Mouse (Mus musculus): ENCODE data around the gene Ppm1l.

Gene Ppm1l

DNA sequence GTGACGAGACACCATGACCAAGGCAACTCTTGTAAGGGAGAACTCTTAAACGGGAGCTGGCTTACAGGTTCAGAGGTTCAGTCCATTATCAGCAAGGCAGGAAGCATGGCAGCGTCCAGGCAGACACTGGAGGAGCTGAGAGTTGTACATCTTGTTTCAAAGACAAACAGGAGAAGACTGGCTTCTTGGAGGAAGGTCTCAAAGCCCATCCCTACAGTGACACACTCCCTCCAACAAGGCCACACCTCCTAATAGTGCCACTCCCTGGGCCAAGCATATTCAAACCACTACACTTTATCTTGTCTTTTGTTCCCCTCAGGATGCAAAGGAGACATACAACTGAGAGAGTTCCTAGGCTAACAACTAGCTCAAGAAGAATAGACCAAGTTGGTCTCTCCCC is 279.5 kb downstream of the Ppm1l start:
- no peak for DNase-seq (ENCODE audit: low read depth, low spot score)

DNA sequence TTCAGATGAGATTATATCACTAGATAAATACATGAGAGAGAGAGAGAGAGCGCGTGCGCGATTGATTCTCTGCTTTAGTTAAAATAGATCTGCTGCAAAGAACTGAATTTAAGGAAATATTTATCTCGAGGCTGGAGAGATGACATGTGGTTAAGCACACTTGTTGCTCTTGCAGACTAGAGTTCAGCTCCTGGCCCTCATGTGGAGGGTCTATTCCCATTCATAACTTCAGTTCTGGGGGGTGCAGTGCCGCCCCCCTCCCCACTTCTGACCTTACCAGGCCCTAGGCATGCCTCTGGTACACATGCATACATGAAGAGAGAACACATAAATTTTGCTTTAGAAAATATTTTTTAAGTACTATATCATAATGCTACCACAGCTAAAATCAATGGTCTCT is 280.6 kb downstream of the Ppm1l start:
- DNase-seq (ENCODE audit: low read depth, low spot score), result no peak

DNA sequence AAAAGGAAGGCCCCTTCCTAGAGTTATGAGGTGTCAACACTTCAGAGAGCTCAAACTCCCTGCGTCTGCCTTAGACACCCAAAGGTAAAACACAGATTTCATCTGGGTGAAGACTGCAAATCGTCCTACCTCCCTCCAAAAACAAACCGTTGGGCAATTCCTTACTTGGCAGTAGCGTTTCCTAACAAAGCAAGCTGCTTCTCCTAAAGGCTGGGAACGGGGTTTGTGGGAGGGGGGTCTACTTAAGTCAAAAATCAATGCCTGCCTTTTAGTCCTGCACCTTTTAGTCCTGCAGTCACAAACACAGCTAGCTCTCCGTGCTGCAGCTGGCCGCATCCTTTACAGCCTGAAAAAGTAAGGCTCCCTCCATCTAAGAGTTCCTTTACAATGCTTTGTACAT is 281.2 kb downstream of the Ppm1l start:
- DNase-seq (ENCODE audit: low read depth, low spot score), result peak; percentile 28

DNA sequence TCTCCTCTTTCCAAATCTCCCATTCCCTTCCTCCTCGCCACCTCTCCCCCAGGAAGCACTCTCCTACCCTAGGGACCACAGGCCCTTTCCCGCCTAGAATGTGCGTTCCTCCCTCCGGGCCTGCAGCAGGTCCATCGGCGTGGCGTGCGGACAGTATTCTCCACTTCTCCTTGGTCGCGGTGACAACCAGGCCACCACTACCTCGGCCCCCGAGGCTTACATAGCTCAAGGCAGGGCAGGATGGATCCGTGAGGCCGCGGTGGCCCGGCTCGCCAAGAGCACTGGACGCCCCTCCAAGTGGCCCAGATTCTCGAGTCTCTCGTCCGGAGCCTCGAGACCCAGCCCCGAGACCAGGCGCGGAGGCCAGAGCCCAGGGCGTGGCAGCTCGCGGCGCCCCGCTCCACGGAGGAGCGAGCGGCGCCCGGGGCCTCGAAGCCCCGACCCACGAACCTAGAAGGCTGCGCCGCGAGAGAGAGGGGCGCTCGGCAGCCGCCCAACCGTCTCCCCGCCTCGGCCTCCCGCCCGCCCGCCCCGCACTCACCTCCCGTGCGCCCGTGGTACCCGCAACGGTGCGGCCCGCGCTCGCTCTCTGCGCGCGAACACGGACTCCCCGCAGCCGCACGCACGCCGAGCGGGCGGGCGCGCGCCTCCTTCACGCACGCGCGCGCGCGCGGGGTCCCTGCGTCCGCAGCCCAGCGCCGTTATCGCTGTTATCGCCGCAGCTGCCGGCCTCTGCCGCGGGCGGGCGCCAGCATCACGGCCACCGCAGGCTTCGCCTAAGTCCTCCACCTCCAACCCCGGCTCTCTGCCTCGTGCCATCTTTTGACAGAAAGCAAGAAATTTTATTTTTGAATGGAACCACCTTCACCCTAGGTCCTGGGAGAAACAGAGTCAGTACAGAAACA is 281.9 kb downstream of the Ppm1l start, which contains the start of gene B3galnt1:
Gene B3galnt1, minus strand, starts transcription at position 700 of the 905 bp plus-strand sequence.
- DNase-seq (ENCODE audit: low read depth, low spot score), result peak; percentile 87

DNA sequence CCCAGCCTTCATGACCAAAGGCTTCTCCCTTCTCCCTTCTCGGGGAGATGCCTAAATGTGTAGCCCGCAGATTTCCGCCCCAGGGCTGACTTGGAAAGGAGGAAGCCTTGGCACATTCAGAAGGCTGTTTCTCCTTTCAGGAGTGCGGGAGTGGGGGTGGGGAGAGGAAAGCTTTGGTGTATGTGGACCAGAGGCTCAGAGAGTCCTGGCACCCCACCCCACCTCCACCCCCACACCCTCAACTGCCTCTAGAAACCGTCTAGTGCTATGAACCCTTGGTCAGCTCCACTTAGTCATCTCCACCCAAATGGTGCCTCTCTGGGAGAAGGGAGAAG is 282.5 kb downstream of the Ppm1l start:
- peak; percentile 53 for DNase-seq (ENCODE audit: low read depth, low spot score)

DNA sequence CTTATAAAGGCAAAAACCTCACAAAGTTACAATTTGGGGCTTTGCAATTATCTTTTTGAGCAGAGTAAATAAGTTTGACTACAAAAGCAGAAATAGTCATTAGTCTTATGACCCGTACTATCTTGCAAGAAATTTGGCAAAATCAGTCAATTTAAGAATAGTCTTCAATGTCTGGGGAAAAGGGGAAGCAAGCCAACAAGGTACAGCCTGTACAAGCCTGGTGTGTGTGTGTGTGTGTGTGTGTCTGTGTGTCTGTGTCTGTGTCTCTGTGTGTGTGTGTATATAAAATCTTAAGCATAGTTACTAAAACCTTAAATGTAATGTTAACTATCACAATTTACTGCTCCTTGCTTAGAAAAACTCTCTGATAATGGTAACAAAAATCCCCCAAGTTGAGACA is 290.3 kb downstream of the Ppm1l start:
- DNase-seq (ENCODE audit: low read depth, low spot score), result no peak

DNA sequence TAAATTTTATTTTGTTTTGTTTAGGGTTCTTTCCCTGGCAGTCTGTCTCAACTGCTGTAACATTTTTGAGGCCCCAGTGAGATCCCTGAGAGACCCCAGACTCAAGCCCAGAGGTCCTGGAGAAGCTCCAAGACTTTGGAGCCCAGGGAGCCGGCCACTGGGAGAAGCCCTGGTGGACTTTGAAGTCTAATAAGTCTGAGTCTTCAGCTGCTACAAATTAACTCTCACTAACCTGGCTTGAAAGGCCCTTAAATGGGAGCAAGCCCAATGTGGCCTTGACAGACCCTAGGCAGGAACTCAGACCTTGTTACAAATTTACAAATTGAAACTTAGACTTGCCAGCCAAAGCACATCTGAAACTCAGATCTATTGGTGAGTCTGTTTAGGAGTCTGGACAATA is 290.8 kb downstream of the Ppm1l start:
- DNase-seq (ENCODE audit: low read depth, low spot score), result no peak

DNA sequence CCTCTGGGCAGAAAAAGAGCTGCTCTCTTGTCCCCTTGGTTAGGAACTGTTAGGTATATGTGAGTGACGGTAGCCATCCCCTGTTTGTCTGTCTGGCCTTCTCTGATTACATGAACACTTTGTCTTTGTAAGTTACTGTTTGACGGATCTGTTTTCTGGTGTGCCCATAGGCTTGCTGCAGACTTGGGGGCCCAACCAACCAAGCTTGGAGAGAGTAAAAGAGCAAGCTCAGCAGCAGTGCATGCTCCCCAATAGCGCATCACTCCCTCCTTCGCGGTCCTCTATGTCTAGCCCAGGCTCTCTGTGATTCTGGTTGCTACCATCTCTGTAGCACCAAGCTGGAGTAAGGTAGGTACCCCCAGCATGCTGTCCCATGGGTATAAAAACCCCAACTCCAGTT is 291.2 kb downstream of the Ppm1l start:
- DNase-seq (ENCODE audit: low read depth, low spot score), result no peak
